8 mouse cellular contexts compared by ENCODE assay signal in genomic region chr7:125181548-125181947, GRCm38 (mm10).
A peak's percentile ranks its signal among the peaks of the same experiment; 100 is the strongest.
DNase-seq lines count a peak whose midpoint lies in the region; ATAC-seq and TF ChIP-seq lines count a peak whose summit lies in the region.

No protein-coding gene starts in this region.

- no peak overlapping the region for H3K27ac ChIP-seq in cerebellum, adult 2 months (ENCODE audit: insufficient read depth, low read length)
- H3K27ac ChIP-seq in lung, postnatal 0 days (ENCODE audit: low read length), result no peak overlapping the region

- TF ChIP-seq POLR2A in cerebellum, adult 2 months (IDR thresholded peaks at IDR 0.05; ENCODE audit: borderline replicate concordance, insufficient read depth, low read length), result no peak

- TF ChIP-seq CTCF in cerebellum, adult 2 months (IDR thresholded peaks at IDR 0.05; ENCODE audit: borderline replicate concordance, insufficient read depth, low read depth, low read length), result peak; percentile 64
- peak; percentile 67 for TF ChIP-seq CTCF in lung, postnatal 0 days (IDR thresholded peaks at IDR 0.05)

- intact Hi-C loops in heart, postnatal 14 days (cut with DNase I), result loop anchor here (5.0 kb wide), 1 partner anchor 1049 kb away; no protein-coding TSS in a partner anchor
- intact Hi-C loops in left cerebral cortex, postnatal 4 days (cut with DNase I), result loop anchor here (5.0 kb wide), 2 partner anchors 216 to 1054 kb away; no protein-coding TSS in a partner anchor

- ATAC-seq in lung, postnatal 0 days, result no peak

- H3K9ac ChIP-seq in lung, postnatal 0 days (replicated peaks; ENCODE audit: low read depth), result no peak overlapping the region

- no peaks in the 10 kb centered on the region for H3K9me3 ChIP-seq in lung, postnatal 0 days (ENCODE audit: low read length)

- TF ChIP-seq EP300 in lung, postnatal 0 days (IDR thresholded peaks at IDR 0.05), result no peak

- no peak overlapping the region for H3K4me2 ChIP-seq in lung, postnatal 0 days (replicated peaks; ENCODE audit: low read depth, low read length)

- H3K4me3 ChIP-seq in cerebellum, adult 2 months (replicated peaks; ENCODE audit: insufficient read depth, low read depth, low read length), result no peak overlapping the region
- no peak overlapping the region for H3K4me3 ChIP-seq in lung, postnatal 0 days (ENCODE audit: low read depth, low read length)

- WGBS in cerebellum, adult 2 months, result 68% methylated on average over 3 of the region's 3 CpGs
- WGBS in lung, postnatal 0 days, result 84% methylated on average over 3 of the region's 3 CpGs

- H3K4me1 ChIP-seq in cerebellum, adult 2 months (ENCODE audit: control insufficient read depth, insufficient read depth, low read length), result no peaks in the 10 kb centered on the region
- no peaks in the 10 kb centered on the region for H3K4me1 ChIP-seq in lung, postnatal 0 days (ENCODE audit: insufficient read depth, low read depth, low read length)

- DNase-seq in cerebellum, adult 2 months, result peak; percentile 5 to 23
- no peak for DNase-seq in cerebellum, adult 11-12 months
- no peak for DNase-seq in lung, postnatal 0 days (ENCODE audit: low spot score)
- no peak for DNase-seq in lung, postnatal 25 days (ENCODE audit: low spot score)
- DNase-seq in heart, postnatal 14 days, result peak; percentile 16 to 25
- peak; percentile 51 for DNase-seq in left cerebral cortex, postnatal 4 days
- no peak for DNase-seq in ovary, adult 18-20 months (ENCODE audit: low spot score)
- DNase-seq in spleen, postnatal 14 days (ENCODE audit: low spot score in 2 of 2), result no peak

- no peaks in the 10 kb centered on the region for H3K36me3 ChIP-seq in lung, postnatal 0 days (ENCODE audit: insufficient read depth, low read length)

- no peaks in the 10 kb centered on the region for H3K27me3 ChIP-seq in cerebellum, adult 2 months (ENCODE audit: control insufficient read depth, insufficient read depth, low read length)
- H3K27me3 ChIP-seq in lung, postnatal 0 days (replicated peaks; ENCODE audit: insufficient read depth, low read length), result no peaks in the 10 kb centered on the region

Comparison
In these comparisons a context has a peak if more than half of its experiments do, and no peak if none do; other contexts are left out.
1. DNase-seq: peak in cerebellum, adult 2 months (2 of 2), heart, postnatal 14 days (2 of 2) and left cerebral cortex, postnatal 4 days (single experiment); none in cerebellum, adult 11-12 months (single experiment), lung, postnatal 0 days (single experiment), lung, postnatal 25 days (single experiment), ovary, adult 18-20 months (single experiment) and spleen, postnatal 14 days (0 of 2).